Mouse (Mus musculus) midbrain, embryonic 14.5 days (tissue): ENCODE measurements around the gene Egln1. TPM values are rescaled to one million over a fixed set of nuclear protein-coding genes. Genes with fewer than 3 reads are reported as not detected.
A peak's percentile ranks its signal among the peaks of the same experiment; 100 is the strongest.

Experiments
- ATAC-seq: fragments of 200-750 bp; cut with Nextera tagmentation; 2 replicates; pipeline ENCODE4 v1.8.0; 2017; ENCODE audit warnings: moderate number of reproducible peaks, moderate library complexity; ENCODE audit not compliant: low FRiP score, low TSS enrichment
- DNase-seq: peaks from one replicate; pipeline ENCODE4 v3.0.0-alpha.2; 2015
- H3K27ac ChIP-seq: fragments of 300-500 bp; sonication (generic); replicated peaks from 2 replicates; pipeline ENCODE4 v1.5.1; 2014; ENCODE audit warnings: mild to moderate bottlenecking, low read depth, low read length, moderate library complexity
- H3K27me3 ChIP-seq: fragments of 300-500 bp; sonication (generic); 2 replicates; pipeline ENCODE4 v1.6.1; 2014; ENCODE audit warnings: low read length, control low read depth, mixed read lengths; ENCODE audit not compliant: control insufficient read depth, insufficient read depth
- H3K36me3 ChIP-seq: fragments of 300-500 bp; sonication (generic); 2 replicates; pipeline ENCODE4 v1.6.1; 2014; ENCODE audit warnings: low read length, control low read depth; ENCODE audit not compliant: control insufficient read depth, insufficient read depth
- H3K4me1 ChIP-seq: fragments of 300-500 bp; sonication (generic); 2 replicates; pipeline ENCODE4 v1.6.1; 2014; ENCODE audit warnings: mild to moderate bottlenecking, antibody characterized with exemption, low read length, control low read depth; ENCODE audit not compliant: control insufficient read depth, insufficient read depth
- H3K4me2 ChIP-seq: fragments of 300-500 bp; sonication (generic); 2 replicates; pipeline ENCODE4 v1.6.1; 2014; ENCODE audit warnings: mild to moderate bottlenecking, low read length, moderate library complexity
- H3K4me3 ChIP-seq: fragments of 300-500 bp; sonication (generic); replicated peaks from 2 replicates; pipeline ENCODE4 v1.5.1; 2014; ENCODE audit warnings: low read depth, low read length
- H3K9ac ChIP-seq: fragments of 300-500 bp; sonication (generic); replicated peaks from 2 replicates; pipeline ENCODE4 v1.6.1; 2014; ENCODE audit warnings: mild to moderate bottlenecking, low read length, moderate library complexity
- H3K9me3 ChIP-seq: fragments of 300-500 bp; sonication (generic); 2 replicates; pipeline ENCODE4 v1.6.1; 2016; ENCODE audit warnings: low read length, control low read depth, mixed read lengths; ENCODE audit not compliant: control insufficient read depth
- WGBS: fragments of 180-500 bp; shearing (Covaris S2); extraction: QIAGEN DNeasy Blood & Tissue Kit; methylation state at CpG from one replicate; pipeline ENCODE4 v1.1.7; 2014; 5-methylcytosine and 5-hydroxymethylcytosine counted together
- polyA plus RNA-seq: library from polyadenylated mRNA; unstranded; fragments of >200 nt; fragmentation: Nextera tagmentation; extraction: Ambion mirVana; gene quantifications from 2 replicates; pipeline ENCODE4 v1.2.1, GENCODE M21; 2014

Egln1 gene
- polyA plus RNA-seq, 1 experiment from 2014 or later, result 25.1 TPM

GRCm38 (mm10) chr8:124878141-124878540 is 71.0 kb downstream of the Egln1 start:
- no peak overlapping the region for H3K9ac ChIP-seq
- H3K27me3 ChIP-seq, result no peaks in the 10 kb centered on the region
- H3K4me3 ChIP-seq, result no peak overlapping the region
- H3K27ac ChIP-seq, result no peak overlapping the region
- DNase-seq (no peak), ATAC-seq (no peak)
- no peaks in the 10 kb centered on the region for H3K4me1 ChIP-seq
- no peaks in the 10 kb centered on the region for H3K9me3 ChIP-seq
- peaks cover 97% of the 10 kb centered on the region for H3K36me3 ChIP-seq
- WGBS, result 94% methylated on average over 5 of the region's 5 CpGs
- no peak overlapping the region for H3K4me2 ChIP-seq

- Histone ChIP-seq H3K4me3 (no peak overlapping the region), H3K9ac (no peak overlapping the region), H3K36me3 (peaks cover 69% of the 10 kb centered on the region), H3K9me3 (no peaks in the 10 kb centered on the region), H3K4me2 (no peak overlapping the region), H3K27ac (no peak overlapping the region), H3K4me1 (no peaks in the 10 kb centered on the region), H3K27me3 (no peaks in the 10 kb centered on the region)
- 95% methylated on average over 5 of the region's 5 CpGs for WGBS
- DNase-seq (no peak), ATAC-seq (no peak)
Measured at GRCm38 (mm10) chr8:124872690-124873089, 76.4 kb downstream of the Egln1 start.

DNA sequence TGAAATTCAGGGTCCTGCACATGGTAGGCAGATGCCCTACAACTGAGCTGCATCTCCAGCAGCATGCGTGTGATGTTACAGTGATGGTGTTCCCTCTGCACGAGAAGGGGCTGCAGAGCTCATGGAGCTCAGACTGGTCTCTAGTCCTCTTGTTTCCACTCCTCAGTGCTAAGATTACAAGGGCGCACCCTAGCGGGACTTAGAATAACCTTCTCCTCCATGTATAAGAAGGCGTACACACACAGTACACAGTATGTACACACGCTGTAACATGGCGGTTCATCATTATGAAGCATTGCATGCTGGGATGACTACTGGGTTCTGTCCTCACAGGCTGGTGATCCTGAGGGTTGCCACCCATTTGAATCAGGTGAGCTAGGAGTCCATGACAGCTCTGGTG is 77.0 kb downstream of the Egln1 start:
- Histone ChIP-seq H3K27ac (no peak overlapping the region), H3K36me3 (peaks cover 65% of the 10 kb centered on the region), H3K27me3 (no peaks in the 10 kb centered on the region), H3K4me1 (no peaks in the 10 kb centered on the region), H3K9me3 (no peaks in the 10 kb centered on the region), H3K4me2 (no peak overlapping the region), H3K4me3 (no peak overlapping the region), H3K9ac (no peak overlapping the region)
- ATAC-seq (no peak), DNase-seq (no peak)
- 94% methylated on average over 7 of the region's 7 CpGs for WGBS

DNA sequence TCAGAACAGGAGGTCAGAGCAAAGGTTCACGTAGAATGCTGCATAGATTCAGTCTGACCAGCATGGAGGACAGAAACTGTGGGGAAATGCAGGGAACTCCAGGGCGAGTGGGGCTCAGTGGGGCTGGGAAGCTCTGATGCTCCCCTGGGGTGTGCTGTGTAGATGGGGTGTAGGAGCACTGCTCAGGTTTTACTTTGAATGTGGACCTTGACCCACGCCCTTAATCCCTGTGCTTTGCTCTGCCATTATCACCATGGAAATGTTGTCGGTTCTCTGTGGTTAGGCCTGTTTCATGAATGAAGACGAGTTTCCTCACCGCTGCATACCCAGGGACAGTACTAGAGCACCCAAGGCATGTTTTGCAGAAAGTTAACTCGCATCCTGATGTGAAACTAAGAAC is 77.7 kb downstream of the Egln1 start:
- no peak overlapping the region for H3K9ac ChIP-seq
- no peaks in the 10 kb centered on the region for H3K9me3 ChIP-seq
- H3K27ac ChIP-seq, result no peak overlapping the region
- H3K36me3 ChIP-seq, result peaks cover 60% of the 10 kb centered on the region
- WGBS, result 91% methylated on average over 7 of the region's 7 CpGs
- no peak overlapping the region for H3K4me2 ChIP-seq
- H3K4me1 ChIP-seq, result no peaks in the 10 kb centered on the region
- ATAC-seq (no peak), DNase-seq (no peak)
- no peak overlapping the region for H3K4me3 ChIP-seq
- H3K27me3 ChIP-seq, result no peaks in the 10 kb centered on the region

DNA sequence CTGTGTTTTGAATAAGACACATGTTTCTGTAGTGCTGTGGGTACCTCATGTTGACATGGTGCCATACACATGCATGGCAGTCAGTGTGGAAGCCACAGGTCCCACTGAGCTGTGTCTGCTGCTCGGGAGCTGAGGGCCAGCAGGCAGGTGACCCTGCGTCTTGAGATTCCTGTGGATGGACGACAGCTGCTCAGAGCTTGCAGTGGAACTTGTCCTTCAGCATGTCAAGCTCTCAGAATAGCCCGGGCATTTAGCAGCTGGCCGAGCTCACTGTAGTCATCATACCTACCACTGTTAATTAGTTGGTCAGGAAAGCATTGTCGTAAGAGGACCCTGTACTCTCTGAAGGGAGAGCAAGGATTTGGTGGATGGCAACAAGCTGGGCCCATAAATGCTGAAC is 79.4 kb downstream of the Egln1 start:
- DNase-seq, result no peak
- 93% methylated on average over 6 of the region's 6 CpGs for WGBS
- no peaks in the 10 kb centered on the region for H3K4me1 ChIP-seq
- no peak overlapping the region for H3K9ac ChIP-seq
- H3K4me2 ChIP-seq, result no peak overlapping the region
- peaks cover 42% of the 10 kb centered on the region for H3K36me3 ChIP-seq
- no peaks in the 10 kb centered on the region for H3K27me3 ChIP-seq
- no peaks in the 10 kb centered on the region for H3K9me3 ChIP-seq
- no peak for ATAC-seq
- H3K27ac ChIP-seq, result no peak overlapping the region
- no peak overlapping the region for H3K4me3 ChIP-seq

DNA sequence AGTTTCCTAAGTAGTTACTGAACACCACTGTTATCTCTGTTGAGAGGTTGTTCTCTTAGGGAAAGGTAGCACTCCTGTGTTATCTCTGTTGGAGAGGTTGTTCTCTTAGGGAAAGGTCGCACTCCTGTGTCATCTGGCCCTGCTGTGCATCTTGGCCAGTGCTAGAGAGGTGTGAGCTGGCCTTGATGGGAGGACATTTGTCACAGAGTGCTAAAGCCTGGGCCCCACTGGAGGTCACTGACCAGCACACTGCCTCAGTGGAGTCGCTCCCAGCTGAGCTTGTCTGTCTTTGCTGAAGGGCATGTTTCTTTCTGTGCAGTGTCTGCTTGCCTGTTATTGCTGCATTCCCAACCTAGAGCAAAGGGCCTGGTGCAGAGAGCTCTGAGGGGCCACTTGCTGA is 82.0 kb downstream of the Egln1 start:
- H3K4me1 ChIP-seq, result peaks cover 8% of the 10 kb centered on the region
- H3K27ac ChIP-seq, result no peak overlapping the region
- no peak overlapping the region for H3K9ac ChIP-seq
- H3K36me3 ChIP-seq, result peaks cover 17% of the 10 kb centered on the region
- WGBS, result 91% methylated on average over 2 of the region's 2 CpGs
- no peaks in the 10 kb centered on the region for H3K9me3 ChIP-seq
- DNase-seq, result no peak
- no peak overlapping the region for H3K4me2 ChIP-seq
- no peak overlapping the region for H3K4me3 ChIP-seq
- ATAC-seq, result no peak
- H3K27me3 ChIP-seq, result no peaks in the 10 kb centered on the region

DNA sequence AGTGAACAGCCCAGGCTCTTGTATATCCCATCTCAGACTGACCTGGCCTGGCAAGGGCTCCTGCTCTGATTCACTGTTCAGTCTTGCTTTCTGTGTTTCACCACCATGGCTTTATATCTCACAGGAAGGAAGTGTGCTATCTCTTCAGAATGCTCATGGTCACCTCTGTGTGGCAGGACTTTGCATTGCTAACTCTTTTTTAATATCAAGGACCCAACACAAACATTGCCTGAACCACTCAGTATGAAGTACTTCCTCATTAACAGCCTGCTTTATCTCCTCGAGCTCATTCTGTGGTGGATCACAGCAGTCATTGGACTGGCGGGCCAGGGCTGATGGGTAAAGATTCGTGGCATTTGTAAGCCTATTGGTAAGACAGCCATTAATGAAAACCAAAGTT is 82.5 kb downstream of the Egln1 start:
- Histone ChIP-seq H3K4me3 (no peak overlapping the region), H3K9me3 (no peaks in the 10 kb centered on the region), H3K27ac (no peak overlapping the region), H3K27me3 (no peaks in the 10 kb centered on the region), H3K4me2 (no peak overlapping the region), H3K4me1 (peaks cover 8% of the 10 kb centered on the region), H3K36me3 (peaks cover 12% of the 10 kb centered on the region), H3K9ac (no peak overlapping the region)
- DNase-seq (no peak), ATAC-seq (no peak)
- WGBS, result 94% methylated on average over 3 of the region's 3 CpGs

DNA sequence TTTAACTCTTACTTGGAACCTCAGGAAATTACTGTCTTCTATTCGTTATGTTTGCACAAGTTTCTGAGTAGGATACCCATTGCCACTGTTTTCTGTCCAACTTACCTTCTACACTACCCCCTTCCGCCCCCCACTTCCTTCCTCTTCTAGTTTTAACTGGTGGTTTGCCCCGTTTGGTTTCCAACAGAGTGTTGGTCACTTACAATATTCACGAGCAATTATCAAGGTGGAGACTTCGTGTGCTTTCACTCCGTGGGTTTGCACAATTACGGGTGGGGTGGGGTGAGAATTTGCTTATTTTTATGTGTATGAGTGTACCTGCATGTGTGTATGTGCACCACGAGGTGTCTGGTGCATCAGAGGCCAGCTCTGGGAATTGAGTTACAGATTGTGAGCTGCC is 85.4 kb downstream of the Egln1 start:
- Histone ChIP-seq H3K9me3 (no peaks in the 10 kb centered on the region), H3K27ac (peak overlapping the region; percentile 90; the same call in 1 of the 2 replicates), H3K9ac (peak overlapping the region; percentile 96; the same call in 1 of the 2 replicates), H3K36me3 (peaks cover 21% of the 10 kb centered on the region), H3K4me2 (peak overlapping the region; percentile 85), H3K4me3 (peak overlapping the region; percentile 92), H3K4me1 (peaks cover 8% of the 10 kb centered on the region), H3K27me3 (no peaks in the 10 kb centered on the region)
- ATAC-seq (no peak), DNase-seq (no peak)
- WGBS, result 24% methylated on average over 8 of the region's 8 CpGs

GRCm38 (mm10) chr8:124863163-124863677 is 85.9 kb downstream of the Egln1 start:
- Histone ChIP-seq H3K4me3 (peak overlapping the region; percentile 92), H3K36me3 (peaks cover 27% of the 10 kb centered on the region), H3K27me3 (no peaks in the 10 kb centered on the region), H3K27ac (peak overlapping the region; percentile 90), H3K9me3 (no peaks in the 10 kb centered on the region), H3K4me2 (peak overlapping the region; percentile 85), H3K4me1 (peaks cover 8% of the 10 kb centered on the region), H3K9ac (peak overlapping the region; percentile 96)
- DNase-seq (no peak), ATAC-seq (peak; percentile 78; the same call in 1 of the 2 replicates)
- under 1% methylated on average over 33 of the region's 33 CpGs for WGBS
